Mouse (Mus musculus) heart, embryonic 15.5 days (tissue): Measurements from ENCODE around the gene Elovl5. TPM values are rescaled to one million over a fixed set of nuclear protein-coding genes. Genes with fewer than 3 reads are reported as not detected.
A peak's percentile ranks its signal among the peaks of the same experiment; 100 is the strongest.

Source experiments
- ATAC-seq: fragments of 200-750 bp; cut with Nextera tagmentation; replicated peaks from 2 replicates; pipeline ENCODE4 v1.8.0; 2017; ENCODE audit warnings: low read depth, moderate TSS enrichment; ENCODE audit not compliant: insufficient number of reproducible peaks, insufficient read depth, low FRiP score
- H3K27ac ChIP-seq: fragments of 300-500 bp; sonication (generic); 2 replicates; pipeline ENCODE4 v1.5.1; 2015; ENCODE audit warnings: mild to moderate bottlenecking, inconsistent platforms
- H3K27me3 ChIP-seq: fragments of 300-500 bp; sonication (generic); 2 replicates; pipeline ENCODE4 v1.6.1; 2015; ENCODE audit warnings: inconsistent platforms
- H3K36me3 ChIP-seq: fragments of 300-500 bp; sonication (generic); 2 replicates; pipeline ENCODE4 v1.6.1; 2015; ENCODE audit warnings: mild to moderate bottlenecking, inconsistent platforms
- H3K4me1 ChIP-seq: fragments of 300-500 bp; sonication (generic); replicated peaks from 2 replicates; pipeline ENCODE4 v1.6.1; 2015; ENCODE audit warnings: inconsistent platforms
- H3K4me2 ChIP-seq: fragments of 300-500 bp; sonication (generic); 2 replicates; pipeline ENCODE4 v1.6.1; 2015; ENCODE audit warnings: inconsistent platforms, mild to moderate bottlenecking, moderate library complexity
- H3K4me3 ChIP-seq: fragments of 300-500 bp; sonication (generic); 2 replicates; pipeline ENCODE4 v1.5.1; 2015; ENCODE audit warnings: mild to moderate bottlenecking, inconsistent platforms
- H3K9ac ChIP-seq: fragments of 300-500 bp; sonication (generic); 2 replicates; pipeline ENCODE4 v1.6.1; 2015; ENCODE audit warnings: mild to moderate bottlenecking, inconsistent platforms
- H3K9me3 ChIP-seq: fragments of 300-500 bp; sonication (generic); replicated peaks from 2 replicates; pipeline ENCODE4 v1.6.1; 2016; ENCODE audit warnings: inconsistent platforms
- WGBS: fragments of 180-500 bp; shearing (Covaris S2); methylation state at CpG from one replicate; pipeline ENCODE4 v1.1.7; 2015; ENCODE audit warnings: mixed read lengths; 5-methylcytosine and 5-hydroxymethylcytosine counted together
- polyA plus RNA-seq: library from polyadenylated mRNA; unstranded; fragments of >200 nt; fragmentation: Nextera tagmentation; extraction: Ambion mirVana; gene quantifications from 2 replicates; pipeline ENCODE4 v1.2.1, GENCODE M21; 2015

The Elovl5 gene
- polyA plus RNA-seq, 1 experiment from 2014 or later: 50.0 TPM

DNA sequence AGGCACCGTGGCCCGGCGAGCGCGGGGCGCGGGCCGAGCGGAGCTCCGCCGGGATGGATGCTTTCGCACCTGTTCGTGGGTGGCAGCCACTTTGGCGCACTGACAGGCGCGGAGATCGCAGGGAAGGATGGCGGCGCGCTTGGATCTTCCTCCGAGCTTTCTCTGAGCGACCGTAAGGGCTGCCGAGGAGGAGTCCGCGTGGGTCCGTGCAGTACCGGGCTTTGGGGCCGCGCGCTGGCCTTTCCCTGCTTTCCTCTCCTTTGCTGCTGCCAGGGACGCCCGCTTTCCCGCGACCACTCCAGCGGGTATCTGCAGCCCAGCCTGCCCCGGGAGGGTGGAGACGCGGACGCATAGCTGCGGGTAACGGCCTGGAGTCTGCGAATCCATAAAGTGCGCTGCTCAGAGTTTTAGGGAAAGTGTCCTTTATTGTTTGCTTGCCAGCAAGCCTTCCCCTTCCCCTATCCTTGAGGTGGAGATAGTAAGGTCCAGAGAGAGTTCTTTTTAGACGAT is 513 bp downstream of the Elovl5 start:
- under 1% methylated on average over 45 of the region's 45 CpGs for WGBS
- H3K9me3 ChIP-seq: no peaks in the 10 kb centered on the region
- peaks cover 29% of the 10 kb centered on the region for H3K4me1 ChIP-seq
- peak; percentile 41 for ATAC-seq
- H3K27me3 ChIP-seq: no peaks in the 10 kb centered on the region
- peak overlapping the region; percentile 99 for H3K4me3 ChIP-seq
- H3K4me2 ChIP-seq: peak overlapping the region; percentile 75
- peak overlapping the region; percentile 95 for H3K27ac ChIP-seq
- no peaks in the 10 kb centered on the region for H3K36me3 ChIP-seq
- peak overlapping the region; percentile 92 for H3K9ac ChIP-seq

DNA sequence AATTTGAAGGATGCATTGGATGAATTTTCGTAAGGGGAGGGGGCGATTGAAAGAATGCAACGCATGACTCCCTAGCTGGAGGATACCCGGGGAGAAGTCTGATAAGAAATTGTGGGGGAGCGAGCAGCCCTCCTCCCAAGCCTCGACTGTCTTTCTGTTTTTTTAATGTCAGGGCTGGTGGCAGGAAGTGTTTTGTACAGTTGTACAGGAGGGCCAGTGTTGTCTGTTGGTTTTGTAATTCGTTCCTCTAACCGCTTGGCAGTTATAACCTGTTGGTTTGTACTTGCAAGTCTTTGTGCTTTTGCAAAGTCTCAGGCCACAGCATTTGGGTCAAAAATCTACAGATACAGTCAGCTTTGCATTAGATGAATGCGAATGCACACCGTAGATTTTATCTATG is 1.0 kb downstream of the Elovl5 start:
- H3K9ac ChIP-seq: peak overlapping the region; percentile 92

GRCm38 (mm10) chr9:77918961-77919670 is 2.0 kb downstream of the Elovl5 start:
- no peak for ATAC-seq
- H3K4me1 ChIP-seq: peaks cover 41% of the 10 kb centered on the region
- no peaks in the 10 kb centered on the region for H3K9me3 ChIP-seq
- 58% methylated on average over 5 of the region's 5 CpGs for WGBS
- no peaks in the 10 kb centered on the region for H3K36me3 ChIP-seq
- no peak overlapping the region for H3K9ac ChIP-seq
- H3K4me2 ChIP-seq: peak overlapping the region; percentile 75
- 0 out of 2 replicates have a peak overlapping the region, but pooled peaks have one; percentile 22 for H3K27ac ChIP-seq
- H3K27me3 ChIP-seq: no peaks in the 10 kb centered on the region
- H3K4me3 ChIP-seq: peak overlapping the region; percentile 99

More for the DNA sequence above, 1.0 kb downstream of the Elovl5 start:
- Histone ChIP-seq H3K9me3 (no peaks in the 10 kb centered on the region), H3K27ac (peak overlapping the region; percentile 95), H3K4me1 (peaks cover 32% of the 10 kb centered on the region), H3K36me3 (no peaks in the 10 kb centered on the region), H3K27me3 (no peaks in the 10 kb centered on the region), H3K4me3 (peak overlapping the region; percentile 99), H3K4me2 (peak overlapping the region; percentile 75)
- ATAC-seq: no peak
- 8% methylated on average over 10 of the region's 10 CpGs for WGBS

DNA sequence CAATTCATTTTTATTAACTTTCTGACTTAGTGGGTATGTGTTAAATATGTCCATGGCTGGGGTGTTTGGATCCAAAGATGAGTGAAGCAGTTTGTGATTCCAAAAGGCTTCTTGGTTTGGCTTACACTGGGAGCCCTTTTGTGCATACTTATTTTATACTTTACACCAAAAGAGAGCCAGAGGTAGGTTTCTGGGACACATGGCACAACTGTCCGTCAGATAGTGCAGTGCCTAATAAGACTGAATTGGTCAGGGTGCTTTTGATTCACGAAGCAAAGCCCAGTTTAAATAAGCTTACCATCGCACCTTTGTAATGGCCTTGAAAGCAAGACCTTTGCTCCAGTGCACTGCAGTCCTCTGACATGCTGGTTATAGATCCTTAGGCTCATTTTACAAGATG is 3.3 kb downstream of the Elovl5 start:
- no peak for ATAC-seq
- WGBS: 87% methylated on average over 3 of the region's 3 CpGs
- peaks cover 54% of the 10 kb centered on the region for H3K4me1 ChIP-seq

DNA sequence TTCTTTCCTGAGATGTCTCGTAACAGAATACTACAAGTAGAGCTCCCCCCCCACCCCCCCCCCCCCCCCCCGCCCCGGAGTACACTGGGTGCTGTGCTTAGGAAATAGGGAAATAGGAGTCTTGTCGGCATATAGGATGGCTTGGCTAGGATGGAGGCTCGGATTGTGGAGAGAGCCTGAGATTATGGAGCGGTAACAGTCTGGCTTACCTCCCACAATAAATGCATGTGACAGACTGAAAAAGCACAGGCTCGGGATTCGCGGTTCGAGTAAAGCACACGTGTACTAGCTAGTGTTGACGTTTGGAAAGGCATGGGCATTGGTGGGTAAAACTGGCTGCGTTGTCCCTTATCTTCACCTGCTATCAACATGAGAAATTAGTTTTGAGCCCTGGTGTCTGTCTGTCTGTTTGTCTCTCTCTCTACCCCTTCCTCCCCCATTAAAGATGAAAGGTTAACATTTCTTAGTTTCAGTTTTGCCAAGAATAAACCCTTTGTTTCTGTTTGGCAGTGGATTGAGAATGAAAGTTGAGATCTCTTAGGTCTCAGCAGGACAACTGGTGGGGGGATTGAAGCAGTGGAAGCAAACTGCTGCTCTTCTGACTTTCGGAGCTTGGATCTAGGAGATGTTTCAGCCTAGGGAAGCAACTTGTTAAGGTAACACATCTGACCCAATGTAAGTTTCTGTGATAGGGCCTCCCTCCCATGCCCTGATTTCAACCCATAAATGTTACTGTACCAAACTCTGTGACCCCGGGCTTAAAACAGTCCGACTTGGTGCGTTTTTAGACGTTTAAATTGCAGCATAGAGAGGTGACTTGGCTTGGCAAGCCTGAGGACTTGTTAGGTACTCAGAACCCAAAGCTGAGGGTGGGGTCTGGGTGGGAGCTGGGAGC is 4.4 kb downstream of the Elovl5 start:
- ATAC-seq: no peak
- Histone ChIP-seq H3K27me3 (no peaks in the 10 kb centered on the region), H3K9ac (no peak overlapping the region), H3K4me3 (no peak overlapping the region), H3K4me1 (peaks cover 65% of the 10 kb centered on the region), H3K9me3 (no peaks in the 10 kb centered on the region), H3K36me3 (no peaks in the 10 kb centered on the region), H3K4me2 (peak overlapping the region; percentile 34; the same call in 1 of the 2 replicates), H3K27ac (no peak overlapping the region)
- 53% methylated on average over 16 of the region's 18 CpGs for WGBS

More for the DNA sequence above, 3.3 kb downstream of the Elovl5 start:
- H3K36me3 ChIP-seq: no peaks in the 10 kb centered on the region
- no peaks in the 10 kb centered on the region for H3K9me3 ChIP-seq
- H3K27ac ChIP-seq: no peak overlapping the region
- no peak overlapping the region for H3K4me2 ChIP-seq
- H3K4me3 ChIP-seq: no peak overlapping the region
- no peak overlapping the region for H3K9ac ChIP-seq
- no peaks in the 10 kb centered on the region for H3K27me3 ChIP-seq

DNA sequence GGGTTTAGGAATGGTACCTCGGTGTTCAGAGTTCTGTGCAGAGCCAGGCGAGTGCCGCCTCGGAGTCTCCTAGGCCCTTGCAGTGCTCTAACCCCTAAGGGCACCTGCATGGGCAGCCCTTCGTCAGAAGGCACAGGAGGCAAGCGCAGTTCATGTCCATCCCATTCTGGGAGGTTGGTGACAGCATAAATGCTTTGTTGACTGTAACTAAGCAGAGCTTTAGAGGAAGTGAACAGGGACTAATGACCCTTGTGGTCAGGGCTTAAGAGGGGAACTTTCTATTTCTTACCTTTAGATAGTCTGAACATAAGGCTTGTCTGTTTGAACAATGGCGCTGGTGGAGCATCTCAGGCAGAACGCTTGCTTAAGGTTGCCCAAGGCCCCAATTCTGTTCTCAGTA is 6.6 kb downstream of the Elovl5 start:
- H3K4me1 ChIP-seq: peaks cover 78% of the 10 kb centered on the region
- ATAC-seq: no peak
- no peak overlapping the region for H3K9ac ChIP-seq
- no peaks in the 10 kb centered on the region for H3K27me3 ChIP-seq
- no peak overlapping the region for H3K27ac ChIP-seq
- H3K36me3 ChIP-seq: no peaks in the 10 kb centered on the region
- no peaks in the 10 kb centered on the region for H3K9me3 ChIP-seq
- 86% methylated on average over 8 of the region's 8 CpGs for WGBS
- H3K4me3 ChIP-seq: no peak overlapping the region
- no peak overlapping the region for H3K4me2 ChIP-seq

DNA sequence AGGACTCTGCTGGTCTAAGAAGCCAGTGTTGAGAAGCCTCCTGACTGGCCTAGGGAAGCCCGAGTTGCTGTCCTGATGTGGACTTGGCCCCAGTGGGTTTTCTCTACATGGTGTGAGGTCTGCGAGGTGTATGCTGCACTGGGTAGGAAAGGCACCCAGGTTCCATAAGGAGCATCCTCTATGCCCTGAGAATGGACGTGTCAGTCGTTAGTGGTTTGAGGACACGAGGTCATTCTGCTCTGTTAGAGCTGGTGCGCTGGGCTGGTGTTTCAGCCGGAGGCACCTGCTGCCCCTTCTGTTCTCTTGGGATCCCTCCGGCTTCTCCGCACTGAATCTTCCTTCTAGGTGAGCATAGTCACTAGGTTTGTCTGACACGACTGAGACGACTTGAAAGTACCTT is 7.0 kb downstream of the Elovl5 start:
- Histone ChIP-seq H3K9me3 (no peaks in the 10 kb centered on the region), H3K27me3 (no peaks in the 10 kb centered on the region), H3K36me3 (no peaks in the 10 kb centered on the region), H3K27ac (no peak overlapping the region), H3K9ac (no peak overlapping the region), H3K4me2 (no peak overlapping the region), H3K4me1 (peaks cover 75% of the 10 kb centered on the region), H3K4me3 (no peak overlapping the region)
- WGBS: 68% methylated on average over 11 of the region's 11 CpGs
- no peak for ATAC-seq

- H3K27me3 ChIP-seq: no peaks in the 10 kb centered on the region
- no peak overlapping the region for H3K4me2 ChIP-seq
- no peak overlapping the region for H3K27ac ChIP-seq
- peaks cover 77% of the 10 kb centered on the region for H3K4me1 ChIP-seq
- no peaks in the 10 kb centered on the region for H3K36me3 ChIP-seq
- H3K9me3 ChIP-seq: no peaks in the 10 kb centered on the region
- ATAC-seq: no peak
- no peak overlapping the region for H3K4me3 ChIP-seq
- no peak overlapping the region for H3K9ac ChIP-seq
- 72% methylated on average over 8 of the region's 8 CpGs for WGBS
These were observed 9.0 kb downstream of the Elovl5 start for GRCm38 (mm10) chr9:77926151-77926550.

GRCm38 (mm10) chr9:77926911-77927310 is 9.7 kb downstream of the Elovl5 start:
- Histone ChIP-seq H3K4me3 (no peak overlapping the region), H3K9ac (no peak overlapping the region), H3K4me2 (no peak overlapping the region; the same call in 1 of the 2 replicates), H3K27ac (peak overlapping the region; percentile 40; the same call in 1 of the 2 replicates), H3K27me3 (no peaks in the 10 kb centered on the region), H3K36me3 (no peaks in the 10 kb centered on the region), H3K9me3 (no peaks in the 10 kb centered on the region), H3K4me1 (peaks cover 79% of the 10 kb centered on the region)
- ATAC-seq: no peak
- 60% methylated on average over 5 of the region's 5 CpGs for WGBS

- no peak overlapping the region for H3K4me3 ChIP-seq
- H3K4me1 ChIP-seq: peaks cover 83% of the 10 kb centered on the region
- H3K36me3 ChIP-seq: no peaks in the 10 kb centered on the region
- no peaks in the 10 kb centered on the region for H3K9me3 ChIP-seq
- no peaks in the 10 kb centered on the region for H3K27me3 ChIP-seq
- ATAC-seq: no peak
- 0 out of 2 replicates have a peak overlapping the region, but pooled peaks have one; percentile 40 for H3K27ac ChIP-seq
- no peak overlapping the region for H3K9ac ChIP-seq
- WGBS: 39% methylated on average over 6 of the region's 6 CpGs
- no peak overlapping the region; the same call in 1 of the 2 replicates for H3K4me2 ChIP-seq
These were observed 10.3 kb downstream of the Elovl5 start for GRCm38 (mm10) chr9:77927431-77927830.

GRCm38 (mm10) chr9:77928769-77929168 is 11.6 kb downstream of the Elovl5 start:
- H3K27me3 ChIP-seq: no peaks in the 10 kb centered on the region
- no peaks in the 10 kb centered on the region for H3K36me3 ChIP-seq
- no peak overlapping the region for H3K9ac ChIP-seq
- H3K9me3 ChIP-seq: no peaks in the 10 kb centered on the region
- H3K27ac ChIP-seq: no peak overlapping the region
- H3K4me2 ChIP-seq: no peak overlapping the region
- 85% methylated on average over 4 of the region's 4 CpGs for WGBS
- no peak for ATAC-seq
- H3K4me3 ChIP-seq: no peak overlapping the region
- H3K4me1 ChIP-seq: peaks cover 76% of the 10 kb centered on the region
